Mouse (Mus musculus) left cerebral cortex, postnatal 14 days (tissue): ENCODE data around the gene Plekhh1. TPM values are rescaled to one million over a fixed set of nuclear protein-coding genes. Genes with fewer than 3 reads are reported as not detected.
"Not testable (repeated sequence)": the region's sequence is repeated elsewhere in the genome, so short reads cannot be mapped to it uniquely, and the experiment has no call there.

Source experiments
- DNase-seq, 2 experiments: peaks; one replicate each; pipeline ENCODE4 v3.0.0; 2021 to 2022; ENCODE audit warnings: low spot score in 2 of 2, mixed read lengths in 1 of 2
- intact Hi-C: fragments of 180-260 bp; cut with DNase I; formaldehyde crosslinking; loops from one replicate; pipeline ENCODE4 v1.15.1; 2025
- total RNA-seq, 2 experiments: library from RNA; stranded (reverse); gene quantifications; 2 replicates each; pipeline ENCODE4 v1.2.3; 2021

Gene Plekhh1
- total RNA-seq, 2 experiments from 2014 or later, result 4.7 to 7.0 TPM

DNA sequence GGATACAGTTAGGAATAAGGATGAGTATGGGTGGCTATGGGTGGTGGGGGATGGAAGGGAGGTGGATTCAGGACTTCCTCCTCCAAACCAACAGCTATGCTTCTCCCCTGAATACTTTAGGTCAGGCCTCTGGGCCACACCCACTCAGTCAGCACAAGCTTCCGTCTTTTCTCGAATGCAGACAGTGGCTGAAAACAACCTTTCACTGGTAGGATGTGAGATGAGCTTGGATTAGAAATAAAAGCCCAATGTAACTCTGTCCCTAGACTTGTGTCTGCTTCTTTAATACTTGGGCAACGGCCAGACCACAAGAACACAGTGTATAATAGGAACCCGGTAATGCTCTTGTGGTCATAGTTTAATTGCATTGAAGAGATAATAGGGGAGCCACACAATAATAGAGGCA, 11.0 kb upstream of the Plekhh1 start:
- intact Hi-C loops, result no loop called here
- no peak for DNase-seq

DNA sequence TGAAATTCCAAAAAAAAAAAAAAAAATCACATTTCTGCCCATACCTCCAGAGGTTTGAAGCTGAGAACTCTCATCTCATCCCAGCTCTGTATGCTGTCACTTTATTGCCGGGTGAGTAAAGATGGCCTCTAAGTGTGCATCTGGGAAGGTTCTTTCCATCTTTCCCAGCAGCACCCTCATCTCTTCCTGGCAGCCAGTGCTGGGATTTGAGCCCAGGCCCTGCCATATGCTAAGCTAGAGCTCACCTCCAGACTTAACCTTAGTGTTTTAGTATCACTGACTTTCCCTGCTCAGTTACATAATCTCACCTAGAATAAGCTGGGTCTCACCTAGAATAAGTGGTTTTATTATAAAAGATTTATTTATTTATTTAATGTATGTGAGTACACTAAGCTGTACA, 7.1 kb upstream of the Plekhh1 start:
- intact Hi-C loops, result loop anchor here (2.0 to 5.0 kb wide), 2 partner anchors 75 to 105 kb away; no protein-coding TSS in a partner anchor

DNA sequence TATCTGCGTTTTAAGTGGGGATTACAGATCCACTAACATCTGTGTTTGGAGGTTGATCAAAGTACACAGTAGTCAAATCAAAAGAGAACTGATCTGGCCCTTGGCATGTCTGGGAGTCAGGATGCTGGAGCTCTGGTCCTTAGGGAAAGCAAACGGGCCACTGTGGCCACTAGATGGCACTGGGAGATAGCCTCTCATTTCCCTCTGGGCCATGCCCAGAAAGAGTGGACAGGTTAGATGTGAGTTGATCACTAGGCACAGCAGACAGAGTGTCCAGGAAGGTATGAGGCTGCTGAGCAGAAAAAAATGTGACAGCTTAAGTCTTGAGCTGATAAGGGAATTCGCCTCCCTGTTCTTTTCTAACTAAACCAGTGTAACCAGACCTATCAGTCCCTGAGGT, 6.1 kb upstream of the Plekhh1 start:
- peak; percentile 50 to 70 for DNase-seq
- intact Hi-C loops, result loop anchor here (2.0 to 5.0 kb wide), 2 partner anchors 74 to 106 kb away; no protein-coding TSS in a partner anchor

More for the DNA sequence above, 7.1 kb upstream of the Plekhh1 start:
- DNase-seq, result no peak

DNA sequence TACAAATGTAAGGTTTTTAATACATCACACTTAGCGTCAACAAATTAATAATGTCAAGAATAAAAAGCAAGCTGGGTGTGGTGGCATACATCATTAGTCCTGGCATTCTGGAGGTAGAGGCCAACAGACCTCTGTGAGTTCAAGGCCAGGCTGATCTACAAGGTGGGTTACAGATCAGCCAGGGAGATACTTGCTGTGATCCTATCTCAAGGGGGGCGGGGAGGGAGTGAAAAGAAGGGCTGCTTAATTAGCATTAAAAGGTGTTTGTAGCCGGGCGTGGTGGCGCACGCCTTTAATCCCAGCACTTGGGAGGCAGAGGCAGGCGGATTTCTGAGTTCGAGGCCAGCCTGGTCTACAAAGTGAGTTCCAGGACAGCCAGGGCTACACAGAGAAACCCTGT, 1.4 kb upstream of the Plekhh1 start:
- DNase-seq, intact Hi-C loops: not testable (repeated sequence)

DNA sequence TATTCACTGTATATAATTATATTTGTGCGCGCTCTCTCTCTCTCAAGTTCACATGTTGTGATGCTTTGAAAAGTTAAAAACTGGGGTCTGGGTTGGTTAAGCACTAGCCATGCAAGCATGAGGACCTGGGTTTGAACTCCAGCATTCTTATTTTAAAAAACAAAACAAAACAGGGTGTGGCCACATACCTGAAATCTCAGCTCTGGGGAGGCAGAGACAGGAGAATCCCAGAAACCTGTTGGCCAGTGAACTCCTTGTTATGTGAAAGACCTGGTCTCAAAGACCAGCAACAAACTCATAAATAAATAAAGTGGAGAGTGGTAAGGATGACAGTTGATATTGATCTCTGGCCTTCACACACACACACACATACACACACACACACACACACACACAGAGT, 5.4 kb downstream of the Plekhh1 start:
- intact Hi-C loops, result no loop called here

DNA sequence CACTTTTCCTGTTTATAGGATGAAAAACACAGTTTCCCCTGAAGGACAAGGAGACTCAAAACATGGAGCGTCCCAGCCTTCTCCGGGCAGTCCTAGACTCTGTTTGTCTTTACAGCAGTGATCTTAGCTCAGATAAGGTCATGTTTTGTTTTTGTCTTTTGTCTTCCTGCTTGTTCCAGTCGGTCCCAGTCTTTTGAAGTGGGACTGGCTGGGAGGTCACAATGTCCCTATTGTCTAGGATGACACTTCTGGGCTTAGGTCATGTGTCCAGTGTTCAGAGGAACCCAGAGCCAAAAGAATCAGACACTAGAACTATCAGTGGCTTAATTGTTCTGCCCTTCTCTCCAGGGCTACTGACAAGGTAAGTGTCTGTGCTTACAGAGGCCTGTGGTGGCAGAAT, 6.4 kb downstream of the Plekhh1 start:
- no peak for DNase-seq
- intact Hi-C loops, result no loop called here

More for the DNA sequence above, 5.4 kb downstream of the Plekhh1 start:
- DNase-seq, result no peak

DNA sequence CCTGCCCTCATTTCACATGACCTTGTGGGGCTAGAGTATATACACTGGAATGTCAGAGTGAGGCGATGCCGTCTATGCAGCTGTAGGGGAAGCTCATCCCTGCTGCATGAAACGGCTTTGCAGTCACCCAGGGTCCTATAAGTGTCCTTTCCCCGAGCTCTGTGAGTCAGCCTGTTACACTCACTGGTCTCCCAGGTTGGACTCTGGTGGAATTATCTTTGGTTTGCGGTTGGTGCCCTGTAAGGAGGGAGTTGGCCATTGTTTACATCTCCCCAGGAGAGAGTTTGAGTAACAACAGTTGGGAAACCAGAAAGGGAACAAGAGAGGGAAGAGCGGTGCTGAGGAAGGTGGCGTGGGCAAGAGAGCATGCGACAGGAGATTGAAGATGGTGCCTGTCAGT, 10.7 kb downstream of the Plekhh1 start:
- intact Hi-C loops, result no loop called here
- no peak for DNase-seq

DNA sequence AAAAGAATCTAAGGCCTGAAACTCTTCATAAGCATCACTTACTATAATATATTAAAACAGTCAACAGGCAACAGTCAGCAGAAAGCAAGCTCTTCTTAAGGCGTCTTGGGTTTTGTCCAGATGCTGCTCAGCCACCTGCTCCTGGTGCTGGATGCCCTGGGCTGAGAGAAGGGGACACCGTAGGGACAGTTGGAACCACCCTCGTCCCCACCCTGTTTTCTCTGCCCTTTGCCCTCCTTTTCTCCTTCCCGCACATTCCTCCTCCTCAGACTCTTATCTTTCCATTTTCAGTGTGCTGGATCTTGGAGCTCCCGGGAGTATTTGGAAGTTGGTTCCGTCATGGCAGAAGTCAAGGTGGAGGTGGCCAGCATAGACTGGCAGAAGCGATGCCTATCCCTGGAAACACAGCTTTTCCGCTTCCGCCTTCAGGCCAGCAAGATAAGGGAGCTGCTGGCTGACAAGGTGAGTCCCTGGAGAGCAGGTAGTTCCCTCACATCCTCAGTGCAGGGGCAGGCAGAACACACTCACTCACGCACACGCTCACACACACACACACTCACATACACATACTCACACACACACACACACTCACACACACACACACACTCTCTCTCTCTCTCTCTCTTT, 11.4 kb downstream of the Plekhh1 start:
- no peak for DNase-seq
- intact Hi-C loops, result no loop called here

DNA sequence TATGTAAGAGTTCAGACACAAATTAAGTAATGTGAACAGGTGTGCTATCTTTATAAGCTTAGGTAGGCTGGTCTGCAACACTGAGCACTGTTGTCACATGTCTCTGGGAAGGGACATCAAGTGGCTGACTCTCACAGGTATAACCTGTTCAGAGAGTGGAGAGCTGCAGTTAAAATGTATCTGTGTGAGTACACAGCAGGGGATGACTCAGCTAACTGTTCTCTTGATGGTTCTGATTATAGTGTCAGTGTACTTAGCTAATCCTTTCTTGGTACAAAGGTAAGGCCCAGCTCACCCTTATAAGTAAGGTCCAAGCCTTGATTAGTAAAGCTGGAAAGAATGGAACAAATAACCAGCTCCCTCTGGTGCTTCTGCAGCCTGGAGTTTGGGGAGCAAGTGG, 12.5 kb downstream of the Plekhh1 start:
- intact Hi-C loops, result no loop called here

DNA sequence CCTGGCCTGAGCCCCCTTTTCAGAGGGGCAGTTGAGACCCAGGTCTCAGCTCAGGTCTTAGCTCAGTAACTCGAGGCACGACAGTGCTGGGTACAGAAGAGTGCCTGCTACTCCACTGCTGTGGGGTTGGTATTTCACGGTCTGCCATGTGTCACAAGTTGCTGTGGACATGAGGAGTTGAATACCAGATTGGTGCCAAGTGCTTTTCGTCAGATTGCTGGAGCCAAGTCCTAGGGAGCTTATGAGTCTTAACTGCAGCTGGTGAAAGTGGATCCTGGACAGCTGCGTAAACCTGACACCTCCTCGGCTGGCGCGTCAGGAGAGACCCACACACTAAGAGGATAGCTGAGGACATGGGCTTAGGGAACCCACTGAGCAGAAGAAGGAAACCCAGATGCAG, 15.7 kb downstream of the Plekhh1 start:
- intact Hi-C loops, result no loop called here
- peak in 1 of 2 experiments; percentile 62 for DNase-seq

More for the DNA sequence above, 12.5 kb downstream of the Plekhh1 start:
- no peak for DNase-seq

DNA sequence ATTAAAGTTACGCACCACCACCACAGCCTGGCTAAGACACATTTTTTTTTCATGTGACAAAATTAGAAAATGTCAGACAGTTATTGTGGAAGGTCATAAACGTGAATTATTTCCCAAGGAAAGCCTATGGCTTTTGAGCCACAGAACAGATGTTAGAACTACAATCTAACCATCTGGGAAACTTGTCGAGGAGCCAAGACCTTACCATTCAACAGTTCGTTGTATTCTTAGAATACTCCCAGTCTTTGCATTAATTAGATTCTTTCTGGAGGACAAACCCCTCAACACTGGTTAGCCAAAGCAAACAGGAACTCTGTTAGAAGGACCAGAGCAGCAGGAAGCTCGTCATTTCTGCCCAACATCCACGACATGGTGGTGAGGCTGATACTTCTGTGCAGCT, 17.2 kb downstream of the Plekhh1 start:
- no peak for DNase-seq
- intact Hi-C loops, result no loop called here

DNA sequence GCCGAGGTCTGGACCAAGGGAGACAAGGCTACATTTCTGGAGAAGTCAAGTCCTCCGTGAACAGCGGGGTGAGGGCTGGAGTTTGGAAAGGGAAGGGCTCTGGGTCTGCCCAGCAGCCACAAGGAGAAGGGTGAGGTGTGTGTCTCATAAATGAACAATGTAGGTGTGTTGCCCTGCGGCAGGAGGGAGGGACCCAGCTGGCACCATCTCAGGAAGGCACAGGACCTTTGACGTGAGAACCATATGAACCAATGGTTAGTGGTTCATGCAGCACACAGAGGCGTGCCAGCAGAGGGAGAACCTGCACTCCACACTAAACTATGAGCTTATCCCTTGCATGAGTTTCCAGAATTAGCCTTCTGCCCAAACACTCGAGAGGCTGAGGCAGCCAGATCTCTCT, 18.2 kb downstream of the Plekhh1 start:
- intact Hi-C loops, result no loop called here
- no peak for DNase-seq

DNA sequence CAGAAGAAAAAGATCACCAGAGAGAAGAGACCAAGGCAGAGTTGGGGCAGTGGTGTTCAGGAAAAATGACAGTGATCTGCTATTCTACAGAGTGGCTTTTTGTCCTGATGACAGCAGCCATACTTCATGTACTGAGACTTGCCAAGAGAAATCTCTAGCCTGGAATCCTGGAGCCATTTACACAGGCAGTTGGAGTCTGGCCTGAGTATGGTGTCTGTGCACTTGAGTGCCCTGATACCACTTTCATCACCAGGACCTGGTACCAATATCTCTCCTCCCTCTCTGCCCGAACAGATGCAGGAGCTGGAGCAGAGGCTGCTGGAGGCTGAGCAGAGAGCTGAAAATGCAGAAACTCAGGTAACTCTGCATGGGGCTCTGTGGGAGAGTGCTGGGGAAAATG, 19.9 kb downstream of the Plekhh1 start:
- intact Hi-C loops, result no loop called here
- DNase-seq, result no peak

DNA sequence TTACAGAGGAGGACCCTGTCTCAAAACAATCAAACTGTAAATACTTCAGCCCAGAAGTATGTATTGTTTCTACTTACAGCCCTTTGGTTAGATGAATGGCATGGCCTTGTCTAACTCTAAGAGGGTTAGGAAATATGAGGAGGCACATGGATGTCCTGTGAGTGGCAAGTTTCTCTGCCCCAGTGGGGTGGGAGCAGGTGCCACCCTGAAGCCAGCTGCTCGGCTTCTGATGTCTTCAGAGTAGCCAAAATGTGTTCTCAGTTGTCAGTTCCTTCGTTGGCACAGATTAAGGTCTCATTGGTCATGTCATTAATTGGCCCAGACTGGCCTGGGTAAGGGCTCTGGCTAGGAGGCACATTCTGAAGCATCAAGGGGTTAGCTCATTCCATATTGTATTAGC, 20.8 kb downstream of the Plekhh1 start:
- no peak for DNase-seq
- intact Hi-C loops, result no loop called here

DNA sequence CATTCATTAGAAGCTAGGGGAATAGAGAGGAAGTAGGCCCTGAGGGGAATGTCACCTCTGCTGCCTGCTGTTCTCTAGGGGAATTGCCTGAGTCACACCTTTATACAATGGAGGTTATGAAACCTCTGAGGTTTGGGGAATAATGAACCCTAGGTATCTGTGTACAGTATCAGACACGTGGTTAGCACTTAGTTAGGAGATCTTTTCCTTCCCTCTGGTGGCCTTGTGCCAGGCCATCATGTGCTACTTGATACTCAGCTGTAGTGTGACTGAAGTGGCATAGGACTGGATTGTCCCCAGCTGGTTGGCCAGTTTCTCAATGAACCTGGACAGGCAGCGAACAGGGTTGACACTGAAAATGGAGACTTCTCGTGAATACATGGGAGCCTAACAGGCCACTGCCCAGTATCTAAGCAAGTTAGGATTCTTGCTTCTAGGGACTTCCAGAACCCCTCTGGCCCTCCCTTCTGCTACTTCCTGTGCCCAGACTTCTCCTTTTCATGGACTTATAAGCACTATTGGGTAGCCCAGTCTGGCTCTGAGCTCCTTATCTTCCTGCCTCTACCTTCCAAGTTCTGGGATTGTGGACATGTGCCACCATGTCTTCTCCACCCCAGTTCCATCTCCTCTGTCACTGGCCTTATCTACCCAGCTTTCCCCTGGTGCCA, 21.7 kb downstream of the Plekhh1 start:
- DNase-seq, result no peak
- intact Hi-C loops, result no loop called here

DNA sequence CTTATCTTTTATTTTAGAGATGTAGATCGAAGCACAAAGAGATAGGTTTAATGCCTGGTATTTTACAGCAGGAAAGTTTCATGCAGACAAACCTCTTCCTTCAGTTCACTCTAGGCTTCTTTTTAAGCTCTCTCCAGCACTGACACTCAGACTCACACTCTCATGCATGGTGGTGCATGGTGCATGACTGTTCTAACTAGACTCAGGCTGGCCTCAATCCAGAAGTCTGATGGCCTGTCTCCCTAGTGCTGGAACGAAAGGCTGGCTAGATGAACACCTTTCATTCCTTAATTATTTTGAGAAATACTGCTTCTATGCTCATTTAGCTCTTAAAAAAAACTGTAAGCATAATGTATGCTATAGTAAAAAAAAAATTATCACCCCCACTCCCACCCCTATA, 23.1 kb downstream of the Plekhh1 start:
- no peak for DNase-seq
- intact Hi-C loops, result no loop called here

DNA sequence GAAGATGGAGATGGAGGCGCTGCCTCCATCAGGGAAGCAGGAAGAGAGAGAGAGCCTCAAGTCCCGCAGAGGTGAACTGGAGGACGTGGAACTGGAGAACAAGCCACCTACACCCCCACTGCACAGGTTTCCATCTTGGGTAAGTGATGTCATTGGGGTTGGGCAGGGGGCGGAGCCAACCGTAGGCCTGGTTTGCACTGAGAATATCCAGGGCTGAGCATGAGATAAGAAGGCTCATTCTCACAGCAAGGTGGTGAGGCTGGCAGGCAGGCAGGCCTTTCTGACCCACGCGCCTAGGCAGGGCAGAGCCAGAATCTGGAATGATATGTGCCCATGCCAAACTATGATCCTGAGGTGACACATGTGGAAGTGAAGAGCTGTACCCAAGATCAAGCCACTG, 26.3 kb downstream of the Plekhh1 start:
- no peak for DNase-seq
- intact Hi-C loops, result no loop called here

DNA sequence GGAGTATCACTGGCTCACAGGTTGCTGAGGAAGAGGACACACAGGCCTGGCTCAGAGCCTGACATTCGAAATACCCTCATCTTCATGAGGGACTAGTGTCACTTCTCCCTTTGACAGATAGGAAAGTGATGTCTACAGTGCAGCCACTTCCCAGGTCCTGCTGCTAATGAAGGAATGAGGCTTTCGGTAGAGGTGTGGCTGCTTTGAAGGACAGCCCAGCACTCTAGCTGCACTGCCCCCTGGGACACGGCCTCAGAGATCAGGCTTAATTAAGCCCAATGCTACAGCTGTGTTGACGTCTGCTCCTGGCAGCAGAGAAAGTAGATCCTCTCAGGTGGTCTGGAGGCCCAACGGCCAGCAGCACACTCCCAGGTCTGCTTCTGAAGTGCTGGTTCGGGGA, 30.6 kb downstream of the Plekhh1 start:
- intact Hi-C loops, result no loop called here
- DNase-seq, result no peak

DNA sequence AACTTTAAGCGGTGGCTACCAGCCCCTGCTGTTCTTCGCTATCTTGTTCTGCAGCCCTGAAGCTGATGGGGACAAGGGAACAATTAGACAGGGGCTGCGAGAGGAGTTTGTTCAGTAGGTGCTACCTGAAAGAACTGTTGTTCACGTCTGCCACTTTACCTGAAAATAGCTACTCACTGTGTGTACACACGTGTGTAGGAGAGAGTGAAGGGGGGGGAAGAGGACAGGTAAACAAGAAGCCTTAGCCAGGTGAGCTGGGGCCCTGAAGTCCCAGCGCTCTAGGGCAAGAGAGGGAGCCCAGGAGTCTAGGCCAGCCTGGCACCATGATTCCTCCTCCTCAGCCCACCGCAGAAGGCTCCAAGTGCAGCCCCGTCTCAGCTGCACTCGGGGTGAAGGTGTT, 31.2 kb downstream of the Plekhh1 start:
- intact Hi-C loops, result no loop called here
- DNase-seq, result no peak

DNA sequence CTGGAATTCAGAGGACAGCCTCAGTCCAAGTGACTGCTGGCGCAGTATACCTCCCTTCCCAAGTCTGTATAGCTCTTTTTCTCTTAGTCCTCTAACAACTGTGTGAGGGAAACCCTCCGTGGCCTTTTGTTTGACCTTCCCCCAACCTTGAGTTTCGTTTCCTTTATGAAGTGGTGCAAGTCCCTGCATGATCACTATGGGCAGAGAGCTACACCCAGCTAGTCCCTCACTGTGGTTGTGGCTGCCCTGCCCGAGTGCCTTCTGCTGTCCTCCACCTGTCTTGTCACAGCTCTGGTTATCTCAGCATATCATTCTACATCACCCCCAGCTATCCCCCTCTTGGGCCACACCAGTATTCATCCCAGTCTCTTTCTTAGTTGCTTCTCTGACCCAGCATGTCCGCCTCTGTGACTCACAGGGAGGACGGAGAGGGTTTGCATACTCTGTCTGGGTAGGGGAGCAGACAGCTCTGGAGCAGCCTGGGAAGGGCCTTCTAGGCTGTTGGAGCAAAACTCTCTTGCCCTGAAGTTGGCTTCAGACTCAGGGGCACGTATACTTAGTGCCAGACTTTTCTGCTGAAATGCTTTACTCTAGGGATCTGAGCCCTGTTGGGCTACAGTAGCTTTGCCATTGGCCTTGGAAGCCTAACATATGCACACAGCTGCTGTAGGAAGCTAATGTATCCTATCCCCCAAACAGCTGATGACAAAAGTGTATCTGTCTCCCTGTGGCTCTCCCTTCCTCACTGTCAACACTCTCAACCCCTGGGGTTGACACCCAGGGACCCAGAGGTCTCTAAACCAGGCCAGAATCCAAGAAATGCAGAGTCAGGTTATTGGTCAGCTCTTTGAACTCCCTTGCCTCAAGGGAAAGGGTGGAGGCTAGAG, 32.0 kb downstream of the Plekhh1 start:
- DNase-seq, result no peak
- intact Hi-C loops, result no loop called here
